Mouse (Mus musculus) central nervous system, embryonic 14 days (tissue): Measurements from ENCODE around the gene Ccdc15. TPM values are rescaled to one million over a fixed set of nuclear protein-coding genes. Genes with fewer than 3 reads are reported as not detected.

Experiments
- polyA plus RNA-seq: library from polyadenylated mRNA; depleted of rRNA; stranded (reverse); fragments of >200 nt; gene quantifications from 2 replicates; pipeline ENCODE4 v1.2.3, GENCODE M21; 2012; rRNA removed

Gene Ccdc15
- 3.1 and 3.3 TPM in 2 replicates for polyA plus RNA-seq

DNA sequence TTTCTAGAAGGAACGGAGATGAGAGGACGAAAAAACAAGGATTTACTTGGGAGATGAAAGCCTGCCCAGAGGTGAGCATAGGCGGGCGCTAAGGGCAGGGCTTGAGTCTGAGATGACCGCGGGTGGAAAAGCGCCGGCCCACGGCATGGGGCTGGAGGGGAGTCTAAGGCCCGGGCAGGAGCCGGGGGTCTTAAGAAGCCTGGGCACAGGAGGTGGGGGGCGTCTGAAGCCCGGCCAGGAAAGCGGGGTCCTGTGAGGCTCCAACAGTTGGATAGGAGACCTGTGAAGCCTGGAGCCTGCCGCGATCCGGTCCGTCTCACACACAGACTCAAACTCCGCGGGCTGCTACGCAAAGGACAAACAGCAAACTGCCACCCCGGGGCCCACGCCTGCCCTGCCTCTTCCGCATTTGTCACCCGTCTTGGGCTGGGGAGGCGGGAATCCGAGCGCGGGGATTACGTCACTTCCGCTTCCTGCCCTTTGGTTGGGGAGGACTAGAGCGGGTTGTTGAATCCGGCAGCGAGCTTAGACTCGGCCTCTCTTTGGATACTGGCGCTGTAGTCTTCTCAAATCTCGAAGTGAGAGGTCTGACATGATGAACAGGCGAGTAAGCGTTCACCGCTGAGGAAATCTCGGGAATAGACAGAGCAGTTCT lies at the start of gene Ccdc15:
TSS of gene Ccdc15 (minus strand) at position 445 of the 655 bp plus-strand sequence.

DNA sequence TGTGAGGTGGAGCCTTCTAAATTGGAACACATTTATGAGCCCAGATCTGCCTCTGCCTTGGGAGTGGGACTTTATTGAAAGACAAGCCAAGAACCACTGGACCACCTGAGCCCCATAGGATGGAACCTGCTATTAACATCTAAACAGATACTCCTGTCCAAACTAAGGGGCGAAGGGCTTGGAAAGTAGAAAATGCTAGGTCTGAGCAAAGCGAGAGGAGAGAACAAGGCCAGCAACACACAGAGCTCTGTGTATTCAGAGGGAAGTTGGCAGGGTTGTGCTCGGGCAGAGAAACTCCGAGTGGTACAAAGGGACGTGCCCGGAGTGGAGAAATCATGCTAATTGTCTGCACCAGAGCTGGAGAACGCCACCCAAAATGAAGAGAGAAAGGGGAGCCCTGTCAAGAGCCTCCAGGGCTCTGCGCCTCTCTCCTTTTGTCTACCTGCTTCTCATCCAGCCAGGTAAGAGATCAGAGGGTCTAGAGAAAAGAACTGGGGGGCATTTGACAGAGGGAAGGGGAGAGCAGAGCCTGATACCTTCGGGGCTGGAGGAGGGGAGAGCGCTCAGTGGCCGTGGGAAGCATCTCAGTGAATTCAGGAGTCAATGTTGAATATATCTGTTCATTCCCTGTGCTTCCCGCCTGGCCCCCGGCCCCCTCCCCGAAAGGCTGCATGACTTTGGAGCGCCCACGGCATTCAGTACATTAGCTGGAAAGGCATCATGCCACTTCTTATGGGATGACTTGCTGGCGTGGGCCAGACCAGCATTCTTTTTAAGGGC lies 19.3 kb upstream of the Ccdc15 start, which contains the start of gene Hepacam:
TSS of gene Hepacam (plus strand) at position 51 of the 780 bp plus-strand sequence.

DNA sequence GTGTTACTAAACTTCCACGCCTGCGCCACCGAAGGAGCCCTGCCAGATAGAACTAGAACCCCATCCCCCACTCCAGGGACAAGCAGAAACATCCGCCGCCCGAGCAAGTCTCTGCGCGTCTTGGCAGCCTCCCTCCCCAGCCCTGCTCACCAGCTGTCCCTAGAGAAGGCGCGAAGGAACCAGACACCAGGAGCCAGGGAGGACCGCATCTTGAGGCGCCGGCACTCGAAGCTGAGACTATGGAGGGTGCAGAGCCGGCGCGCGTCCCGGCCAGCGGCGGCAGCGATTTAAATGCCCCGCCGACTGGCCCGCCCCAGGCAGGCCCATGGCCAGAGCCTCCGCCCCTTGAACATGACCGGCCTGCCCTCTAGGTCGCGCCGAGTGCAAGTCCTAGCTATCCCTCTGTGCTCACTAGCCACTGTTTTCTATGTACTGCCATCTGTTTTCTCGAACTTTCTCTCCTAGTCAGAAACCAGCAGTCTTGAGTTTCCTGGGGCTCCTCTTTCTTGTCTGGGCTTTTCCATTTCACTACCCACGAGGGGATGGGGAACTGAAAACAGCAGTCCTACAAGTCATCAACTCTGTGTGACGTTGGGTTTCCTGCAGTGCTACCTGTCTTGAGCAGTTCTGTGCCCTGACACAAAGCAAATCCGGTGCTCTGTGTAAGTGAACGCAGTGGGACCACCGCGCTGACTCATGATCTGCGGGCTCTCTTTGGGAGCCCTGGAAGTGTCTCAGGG lies 92.9 kb downstream of the Ccdc15 start, which contains the start of gene Slc37a2:
TSS of gene Slc37a2 (minus strand) at position 590 of the 740 bp plus-strand sequence.

Other genes starting within 250 kb of the Ccdc15 start
- 33.9 TPM in 2 replicates for gene Pknox2, start 201.0 kb downstream of the Ccdc15 start, polyA plus RNA-seq
- gene Tmem218, start 140.2 kb downstream of the Ccdc15 start, polyA plus RNA-seq, result 5.1 and 5.2 TPM in 2 replicates
- gene Slc37a2, start 92.7 kb downstream of the Ccdc15 start, polyA plus RNA-seq, result 1.8 and 1.9 TPM in 2 replicates
- gene Hepacam, start 18.9 kb upstream of the Ccdc15 start, polyA plus RNA-seq, result 4.7 and 5.5 TPM in 2 replicates
- 5.0 and 6.8 TPM in 2 replicates for gene Robo4, start 53.5 kb upstream of the Ccdc15 start, polyA plus RNA-seq
- 38.5 and 47.8 TPM in 2 replicates for gene Robo3, start 84.8 kb upstream of the Ccdc15 start, polyA plus RNA-seq
- gene Msantd2, start 140.9 kb upstream of the Ccdc15 start, polyA plus RNA-seq, result 81.7 and 82.7 TPM in 2 replicates
- 27.7 and 31.4 TPM in 2 replicates for gene Esam, start 179.6 kb upstream of the Ccdc15 start, polyA plus RNA-seq
- gene Vsig2, start 190.8 kb upstream of the Ccdc15 start, polyA plus RNA-seq, result 3.9 and 4.3 TPM in 2 replicates
- gene Nrgn, start 204.5 kb upstream of the Ccdc15 start, polyA plus RNA-seq, result 7.8 and 9.2 TPM in 2 replicates
- 6.3 and 7.0 TPM in 2 replicates for gene Siae, start 207.3 kb upstream of the Ccdc15 start, polyA plus RNA-seq